Mouse (Mus musculus) cortical plate, adult 2 months (tissue): Measurements from ENCODE around the gene Hlcs.

Experiments used
- CTCF ChIP-seq: fragments of 200-500 bp; IDR thresholded peaks from 2 replicates; pipeline ENCODE4 v1.5.1; 2011; ENCODE audit warnings: mild to moderate bottlenecking, control low read depth, low read length; ENCODE audit not compliant: insufficient read depth; ENCODE audit errors: extremely low read depth
- POLR2A ChIP-seq: fragments of 200-500 bp; IDR thresholded peaks from 2 replicates; pipeline ENCODE4 v1.6.1; 2011; ENCODE audit warnings: mild to moderate bottlenecking, low read length, control low read depth; ENCODE audit not compliant: insufficient read depth; ENCODE audit errors: extremely low read depth

DNA sequence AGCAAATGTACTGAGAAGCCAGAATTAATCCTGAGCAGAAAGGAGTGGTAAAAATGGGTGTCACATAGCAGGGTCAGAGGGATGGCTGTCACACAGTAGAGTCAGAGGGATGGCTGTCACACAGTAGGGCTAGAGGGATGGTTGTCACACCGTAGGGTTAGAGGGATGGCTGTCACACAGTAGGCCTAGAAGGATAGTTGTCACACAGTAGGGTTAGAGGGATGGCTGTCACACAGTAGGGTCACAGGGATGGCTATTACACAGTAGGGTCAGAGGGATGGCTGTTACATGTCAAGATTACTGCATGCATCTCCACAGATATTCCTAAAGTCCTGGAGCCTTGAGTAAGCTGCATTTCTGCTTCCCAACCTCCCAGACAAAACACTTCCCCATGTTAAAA lies 195.0 kb downstream of the Hlcs start:
- no peak for TF ChIP-seq CTCF
- TF ChIP-seq POLR2A, result no peak
